Mouse (Mus musculus) embryo, embryonic 10.5 days (tissue): ENCODE data around the gene Sort1.

ENCODE experiments used
- DNase-seq: peaks from one replicate; pipeline ENCODE4 v3.0.0-alpha.2; 2015; ENCODE audit warnings: low spot score

Gene Sort1

GRCm38 (mm10) chr3:108383485-108384354 lies 99.8 kb downstream of the Sort1 start, which contains the start of gene Psrc1:
Gene Psrc1, plus strand, starts transcription at chr3:108383839.
- peak; percentile 97 for DNase-seq

GRCm38 (mm10) chr3:108384425-108384824 lies 100.5 kb downstream of the Sort1 start:
- no peak for DNase-seq

GRCm38 (mm10) chr3:108386186-108386585 lies 102.3 kb downstream of the Sort1 start:
- DNase-seq = no peak

- peak; percentile 99 for DNase-seq
Observed at GRCm38 (mm10) chr3:108389111-108389545, 105.2 kb downstream of the Sort1 start.

- DNase-seq = peak; percentile 12
Observed at GRCm38 (mm10) chr3:108392299-108392698, 108.4 kb downstream of the Sort1 start.

GRCm38 (mm10) chr3:108392793-108393192 lies 108.9 kb downstream of the Sort1 start:
- no peak for DNase-seq

GRCm38 (mm10) chr3:108398281-108398680 lies 114.4 kb downstream of the Sort1 start:
- no peak for DNase-seq

GRCm38 (mm10) chr3:108400442-108400841 lies 116.6 kb downstream of the Sort1 start:
- no peak for DNase-seq

- DNase-seq = peak; percentile 90
Observed at GRCm38 (mm10) chr3:108401692-108402527, 118.0 kb downstream of the Sort1 start.

GRCm38 (mm10) chr3:108402528-108402920 lies 118.6 kb downstream of the Sort1 start:
- no peak for DNase-seq

- peak; percentile 72 for DNase-seq
Observed at GRCm38 (mm10) chr3:108405536-108406305, 121.8 kb downstream of the Sort1 start.

- DNase-seq = no peak
Observed at GRCm38 (mm10) chr3:108406306-108406885, 122.5 kb downstream of the Sort1 start.

GRCm38 (mm10) chr3:108408517-108409008 lies 124.7 kb downstream of the Sort1 start:
- DNase-seq = no peak

GRCm38 (mm10) chr3:108409656-108410358 lies 125.9 kb downstream of the Sort1 start:
- DNase-seq = no peak

- DNase-seq = peak; percentile 89
Observed at GRCm38 (mm10) chr3:108410359-108410714, 126.5 kb downstream of the Sort1 start.
